Mouse (Mus musculus) cerebellum, postnatal 36 days (tissue): ENCODE data around the gene Ccpg1.

Experiments
- DNase-seq, 2 experiments: peaks; one replicate each; pipeline ENCODE4 v3.0.0; 2021 to 2022; ENCODE audit warnings: mixed read lengths in 2 of 2

Gene Ccpg1

DNA sequence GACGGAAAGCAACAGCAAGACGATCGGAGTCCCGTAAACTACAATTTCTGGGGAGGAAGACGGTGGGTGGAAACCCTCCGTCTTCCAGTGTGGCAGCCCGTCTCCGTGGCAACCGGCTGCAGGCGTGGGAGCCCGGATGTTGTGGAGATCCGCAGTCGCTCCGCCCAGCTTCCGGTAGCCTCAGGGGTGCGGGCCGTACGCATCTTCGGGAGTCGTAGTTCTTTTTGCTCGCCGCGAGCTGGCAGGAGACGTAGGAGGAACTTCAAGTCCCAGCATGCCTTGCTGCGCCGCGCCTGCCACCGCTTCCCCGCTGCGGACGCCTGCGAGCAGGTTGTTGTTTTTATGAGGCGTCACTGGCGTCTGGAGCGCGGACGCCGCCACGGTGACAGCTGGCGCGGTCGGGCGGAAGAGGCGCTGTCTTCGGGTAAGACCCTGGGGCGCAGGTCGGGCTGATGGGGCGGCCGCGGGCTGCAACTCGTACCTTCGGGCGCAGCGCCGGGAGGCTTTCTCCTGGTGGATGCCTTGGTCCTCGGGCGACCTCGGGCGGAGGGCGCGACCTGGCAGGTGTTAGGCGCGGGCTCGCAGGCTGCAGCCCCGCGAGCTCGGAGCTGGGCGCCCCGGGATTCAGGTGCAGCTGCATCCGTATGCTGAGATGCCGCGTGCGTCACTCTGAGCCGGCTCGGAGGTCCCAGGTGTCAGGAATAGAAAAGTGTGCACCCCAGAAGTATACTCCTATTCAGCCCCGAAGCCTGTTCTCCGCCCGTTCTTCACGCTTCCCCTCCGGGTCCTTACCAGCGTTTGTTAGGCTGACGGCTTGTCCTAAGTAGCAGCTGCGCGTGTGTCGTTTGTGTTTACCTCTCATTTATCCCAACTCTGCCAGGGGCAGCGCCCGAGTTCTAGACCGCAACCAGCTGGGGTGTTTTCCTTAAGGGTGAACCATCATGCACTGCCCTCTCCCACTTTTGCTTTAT lies at the start of gene Ccpg1, which contains the start of gene Ccpg1os:
Gene Ccpg1, plus strand, starts transcription at position 180 of the 971 bp plus-strand sequence.
Gene Ccpg1os, minus strand, starts transcription at position 133 of the 971 bp plus-strand sequence.
- DNase-seq, result peak; percentile 96

DNA sequence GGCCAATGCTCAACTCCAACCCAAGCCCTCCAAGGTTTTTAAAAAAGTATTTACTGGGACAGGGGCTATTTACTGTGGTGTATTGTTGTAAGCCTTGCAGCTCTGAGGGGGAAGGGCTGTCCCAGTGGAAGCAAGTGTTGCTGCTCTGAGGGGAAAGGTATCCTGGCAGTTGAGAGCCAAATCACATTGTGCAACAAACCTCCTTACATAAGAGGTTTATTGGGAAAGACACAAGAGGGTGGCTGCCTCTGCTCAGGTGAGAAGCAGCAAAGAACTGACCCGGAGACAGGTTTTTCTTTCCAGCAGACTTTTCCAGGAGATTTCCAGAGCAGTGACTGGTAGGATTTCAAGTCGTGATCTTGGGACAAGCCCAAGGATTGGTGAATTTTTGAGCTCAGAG lies 48.9 kb upstream of the Ccpg1 start:
- DNase-seq, result no peak

DNA sequence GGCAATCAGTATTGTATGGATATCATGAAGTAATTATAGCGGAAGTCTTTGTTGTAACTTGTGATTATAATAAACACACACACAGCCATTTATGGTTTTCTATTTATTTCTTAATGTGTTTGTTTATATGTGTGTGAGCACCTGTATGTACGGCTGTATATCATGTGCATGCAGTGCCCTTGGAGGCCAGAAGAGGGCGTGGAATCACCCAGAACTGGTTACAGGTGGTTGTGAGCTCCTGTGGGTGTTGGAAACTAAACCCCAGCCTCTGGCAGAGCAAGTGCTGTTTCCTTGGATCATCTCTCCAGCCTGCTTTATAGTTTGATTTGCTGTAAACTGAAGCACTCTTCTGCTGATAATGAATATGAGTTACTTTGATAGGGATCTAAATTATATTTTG lies 41.8 kb upstream of the Ccpg1 start:
- DNase-seq, result no peak

DNA sequence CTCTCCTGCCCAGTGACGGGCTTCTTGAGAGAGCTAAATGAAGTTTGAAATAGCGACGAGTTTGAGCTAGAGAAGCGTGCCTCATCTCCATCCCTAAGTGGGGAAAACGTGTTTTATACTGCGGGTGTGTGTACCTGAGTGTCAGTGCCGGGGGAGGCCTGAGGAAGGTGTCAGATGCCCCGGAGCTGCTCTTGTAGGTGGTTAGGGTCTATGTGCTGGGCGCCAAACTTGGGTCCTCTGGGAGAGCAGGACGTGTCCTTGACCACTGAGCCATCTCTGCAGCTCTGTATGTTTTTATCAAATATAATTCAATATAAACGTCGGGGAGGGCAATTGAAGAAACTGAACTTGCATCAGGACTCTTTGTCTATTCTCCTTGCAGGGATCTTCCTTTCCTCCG lies 40.9 kb upstream of the Ccpg1 start:
- no peak for DNase-seq

DNA sequence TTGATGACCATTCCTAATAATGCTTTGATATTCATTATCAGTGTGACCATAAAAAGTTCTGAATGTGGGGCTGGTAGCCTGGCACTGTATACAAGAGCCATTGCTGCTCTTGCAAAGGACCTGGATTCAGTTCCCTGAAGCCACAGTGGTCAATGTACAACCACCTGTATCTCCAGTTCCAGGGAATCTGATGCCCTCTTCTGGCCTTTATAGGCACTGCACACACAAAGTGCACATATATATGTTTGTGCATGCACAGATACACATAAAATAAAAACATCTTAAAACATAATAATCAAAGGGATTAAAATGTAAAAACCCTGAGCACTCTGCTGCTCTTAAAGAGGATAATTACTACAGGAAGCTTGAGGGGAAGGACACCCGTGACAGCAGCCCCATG lies 38.2 kb upstream of the Ccpg1 start:
- DNase-seq, result no peak

DNA sequence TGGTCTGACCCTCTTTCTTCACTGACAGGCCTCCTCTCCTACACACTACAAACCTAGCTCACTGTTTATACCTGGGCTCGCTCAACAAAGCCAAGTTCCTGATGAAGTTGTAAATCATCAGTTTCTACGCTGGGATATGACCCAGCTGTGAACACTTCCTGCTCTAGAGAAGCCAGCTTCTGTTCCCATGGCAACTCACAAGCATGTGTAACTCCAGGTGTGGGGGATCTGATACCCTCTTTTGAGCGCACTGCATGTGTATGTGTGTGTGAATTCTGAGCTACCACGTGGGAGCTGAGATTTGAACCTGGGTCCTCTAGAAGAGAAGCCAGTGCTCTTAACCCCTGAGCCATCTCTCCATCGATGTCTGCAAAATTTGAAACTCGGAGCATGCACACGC lies 35.7 kb upstream of the Ccpg1 start:
- no peak for DNase-seq

DNA sequence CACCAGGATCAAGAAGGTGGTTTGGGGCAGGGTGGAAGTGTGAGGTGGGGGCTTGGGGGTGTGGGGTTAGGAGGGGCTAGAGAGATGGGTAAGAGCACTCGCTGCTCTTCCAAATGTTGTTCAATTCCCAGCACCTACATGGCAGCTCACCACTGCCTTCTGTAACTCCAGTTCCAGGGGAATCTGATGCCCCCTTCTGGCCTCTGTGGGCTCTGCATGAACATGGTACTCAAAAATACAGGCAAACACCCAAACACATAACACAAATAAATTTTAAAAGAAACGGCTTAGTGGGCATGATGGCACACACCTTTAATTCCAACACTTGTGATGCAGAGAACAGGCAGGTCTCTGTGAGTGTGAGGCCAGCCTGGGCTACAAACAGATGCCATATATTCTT lies 30.5 kb upstream of the Ccpg1 start:
- no peak for DNase-seq

DNA sequence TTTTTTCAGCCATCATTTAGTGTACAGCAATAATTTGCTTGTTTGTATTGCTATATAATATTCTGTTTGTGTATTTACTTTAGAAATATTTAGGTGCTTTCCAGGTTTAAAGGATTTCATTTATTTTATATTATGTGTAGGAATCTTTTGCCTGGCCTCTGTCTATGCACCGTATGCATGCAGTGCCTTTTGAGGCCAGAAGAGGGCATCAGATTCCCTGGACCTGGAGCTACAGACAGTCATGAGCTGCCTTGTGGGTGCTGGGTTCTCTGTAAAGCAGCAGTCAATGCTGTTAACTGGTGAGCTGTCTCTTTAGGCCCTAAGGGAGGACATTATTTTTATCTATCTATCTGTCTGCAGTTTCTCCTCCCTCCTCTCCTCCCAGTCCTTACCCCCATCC lies 29.7 kb upstream of the Ccpg1 start:
- peak; percentile 40 to 45 for DNase-seq

DNA sequence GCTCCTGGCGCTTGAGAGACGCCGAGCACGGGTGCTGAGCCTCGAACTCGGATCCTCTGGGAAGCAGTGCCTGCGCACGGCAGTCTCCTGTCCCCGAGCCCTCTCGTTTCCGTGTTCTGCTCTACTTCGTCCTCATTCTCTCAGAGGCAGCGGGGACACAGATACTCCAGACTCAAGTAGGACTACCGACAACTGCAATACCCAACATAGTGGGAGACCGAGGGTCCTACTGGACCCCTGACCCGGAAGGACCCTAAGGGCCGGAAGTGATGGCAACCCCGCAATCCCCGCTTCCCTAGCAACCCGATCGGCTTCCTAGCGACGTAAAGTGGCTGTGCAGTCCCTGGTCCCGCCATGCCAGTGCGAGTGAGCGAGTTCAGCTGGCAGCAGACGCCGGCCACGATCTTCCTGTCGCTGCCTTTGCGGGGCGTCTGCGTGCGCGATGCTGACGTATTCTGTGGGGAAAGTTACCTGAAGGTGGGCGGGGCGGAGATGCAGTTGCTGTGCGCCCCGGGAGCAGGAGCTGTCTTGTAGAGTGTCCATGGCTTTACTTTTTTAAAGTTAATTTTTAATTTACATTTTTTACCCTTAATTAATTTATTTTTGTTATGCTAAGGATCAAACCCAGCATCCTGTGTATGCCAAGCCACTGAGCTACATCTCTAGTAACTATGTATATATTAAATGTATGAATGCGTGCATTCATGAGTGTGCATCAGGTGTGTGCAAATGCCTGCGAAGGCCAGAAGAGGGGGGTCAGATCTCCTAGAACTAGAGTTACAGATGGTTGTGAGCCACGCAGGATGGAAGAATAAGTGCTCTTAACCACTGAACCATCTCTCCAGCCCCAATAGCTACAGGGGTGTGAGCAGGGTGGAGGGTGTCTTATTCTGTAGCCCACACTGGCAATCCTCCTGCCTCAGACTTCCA lies 26.4 kb upstream of the Ccpg1 start, which contains the start of the genes Dyx1c1 and Gm44503:
Gene Dyx1c1, plus strand, starts transcription at position 265 of the 930 bp plus-strand sequence.
Gene Gm44503, plus strand, starts transcription at position 332 of the 930 bp plus-strand sequence.
- DNase-seq, result peak; percentile 59 to 68

DNA sequence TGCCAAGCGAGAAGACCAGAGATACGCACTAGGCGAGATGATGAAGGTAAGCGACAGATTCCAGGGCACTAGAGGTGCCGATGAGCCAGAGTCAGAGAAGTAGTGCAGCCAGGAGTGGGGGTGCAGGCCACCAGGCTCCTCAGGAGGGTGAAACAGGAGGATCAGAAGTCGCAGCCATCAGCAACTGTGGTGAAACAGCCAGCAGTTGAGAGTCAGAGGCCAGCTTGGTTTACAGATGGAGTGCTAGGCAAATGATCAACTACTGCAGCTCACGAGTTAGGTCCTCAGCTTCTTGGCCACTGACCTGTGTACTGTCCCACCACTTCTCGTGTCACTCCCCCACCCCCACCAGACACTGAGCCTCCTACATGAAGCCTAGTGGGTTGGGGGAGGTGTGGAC lies 23.9 kb upstream of the Ccpg1 start:
- DNase-seq, result no peak

DNA sequence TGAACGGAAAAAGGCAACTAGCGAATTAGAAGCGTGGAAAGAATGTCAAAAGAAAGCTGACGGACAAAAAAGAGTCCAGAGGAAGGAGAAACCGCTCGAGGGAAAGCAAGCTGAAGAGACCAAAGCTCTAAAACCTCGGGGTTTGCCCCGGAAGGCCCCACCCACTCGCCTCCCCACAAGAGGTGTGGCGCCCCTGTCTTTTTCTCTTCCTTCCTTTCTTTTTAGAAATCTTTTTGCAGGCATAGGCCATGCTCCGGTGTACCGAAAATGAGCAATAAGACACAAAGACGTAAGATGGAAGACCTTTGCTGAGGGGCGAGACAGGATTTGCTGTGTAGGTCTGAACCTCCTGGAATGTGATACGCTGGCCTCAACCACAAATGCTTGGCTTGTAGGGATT lies 23.3 kb upstream of the Ccpg1 start:
- no peak for DNase-seq

DNA sequence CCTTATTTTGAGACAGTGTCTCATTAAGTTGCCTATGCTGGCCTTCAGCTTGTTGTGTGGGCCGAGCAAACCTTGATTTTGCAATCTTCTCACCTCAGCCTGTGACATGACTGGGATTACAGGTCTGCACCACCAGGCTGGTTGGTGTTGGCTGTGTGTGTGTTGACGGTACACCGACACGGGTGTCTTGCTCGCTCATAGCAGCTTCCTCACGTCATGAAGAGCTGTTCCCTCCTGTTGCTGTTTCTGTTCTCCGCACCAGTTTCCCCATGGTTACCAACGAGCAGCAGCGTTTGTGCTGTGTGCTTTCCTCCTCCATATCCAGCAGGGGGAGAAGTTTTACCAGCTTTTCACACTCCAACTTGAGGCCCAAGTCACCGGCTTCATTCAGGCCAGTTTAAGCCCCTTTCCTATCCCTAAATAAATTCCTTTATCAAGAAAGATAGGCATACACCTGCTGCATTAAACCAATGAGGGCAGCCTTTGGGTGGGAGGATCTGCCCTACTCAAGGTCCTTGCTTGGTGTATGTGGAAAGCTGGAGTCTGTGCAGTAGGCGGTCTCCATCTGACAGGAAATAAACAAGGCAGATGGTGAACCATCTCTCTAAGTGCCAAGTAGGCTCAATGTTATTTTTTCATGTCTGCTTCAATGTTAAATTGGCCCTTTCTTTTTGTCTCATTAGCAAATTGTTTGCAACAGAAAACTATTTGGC lies 16.7 kb upstream of the Ccpg1 start:
- DNase-seq, result peak; percentile 31 to 46

DNA sequence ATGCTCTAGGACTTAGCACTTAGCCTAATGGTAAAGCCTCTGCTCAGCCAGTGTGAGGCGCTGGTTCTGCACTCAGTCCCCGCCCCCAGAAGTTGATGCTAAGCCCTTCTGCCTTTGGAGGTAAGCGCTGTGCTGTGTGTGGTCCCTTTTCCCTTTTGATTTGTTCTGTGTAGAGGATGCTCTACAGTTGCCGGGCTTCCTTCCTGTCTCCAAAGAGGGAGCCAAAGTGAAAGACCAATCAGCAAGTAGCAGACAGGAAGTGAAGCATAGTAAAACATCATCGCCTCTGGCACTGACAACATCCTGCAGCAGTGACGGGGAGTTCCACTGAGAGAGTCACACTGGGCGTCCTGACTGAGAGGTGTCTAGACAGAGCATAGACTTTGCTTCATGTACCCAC lies 15.4 kb upstream of the Ccpg1 start:
- no peak for DNase-seq

DNA sequence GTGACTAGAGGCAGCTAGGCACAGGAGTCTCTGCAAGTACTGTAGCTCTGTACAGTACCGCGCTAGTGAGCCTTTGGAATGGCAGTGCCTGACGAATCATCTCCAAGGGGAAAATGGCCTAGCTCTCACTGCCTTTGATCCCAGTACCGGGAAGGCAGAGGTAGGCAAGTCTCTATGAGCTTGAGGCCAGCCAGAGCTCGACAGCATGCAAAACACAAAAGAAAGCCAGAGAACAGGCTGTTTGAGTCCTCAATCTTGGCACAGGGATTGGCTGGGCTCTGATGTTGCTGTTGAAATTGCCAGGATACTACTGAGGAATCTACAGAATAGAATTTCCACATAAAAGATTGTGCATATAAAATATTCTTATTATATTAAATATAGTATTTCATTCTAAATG lies 12.8 kb upstream of the Ccpg1 start:
- DNase-seq, result no peak

DNA sequence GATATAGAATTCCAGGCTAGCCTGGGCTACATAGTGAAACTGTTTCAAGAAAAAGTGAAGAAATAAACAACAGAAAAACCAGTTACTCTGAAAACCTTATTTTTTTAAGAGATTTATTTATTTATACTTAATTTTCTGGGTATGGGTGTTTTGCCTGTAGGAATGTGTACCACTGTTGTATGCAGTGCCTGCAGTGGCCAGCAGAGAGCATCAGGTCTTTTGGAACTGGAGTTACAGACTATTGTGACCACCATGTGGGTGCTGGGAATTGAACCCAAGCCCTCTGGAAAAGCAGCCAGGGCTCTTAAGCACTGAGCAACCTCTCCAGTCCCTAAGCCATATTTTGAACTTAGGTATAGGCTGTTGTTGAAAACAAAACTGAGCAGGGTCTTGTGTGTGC lies 12.2 kb upstream of the Ccpg1 start:
- no peak for DNase-seq

DNA sequence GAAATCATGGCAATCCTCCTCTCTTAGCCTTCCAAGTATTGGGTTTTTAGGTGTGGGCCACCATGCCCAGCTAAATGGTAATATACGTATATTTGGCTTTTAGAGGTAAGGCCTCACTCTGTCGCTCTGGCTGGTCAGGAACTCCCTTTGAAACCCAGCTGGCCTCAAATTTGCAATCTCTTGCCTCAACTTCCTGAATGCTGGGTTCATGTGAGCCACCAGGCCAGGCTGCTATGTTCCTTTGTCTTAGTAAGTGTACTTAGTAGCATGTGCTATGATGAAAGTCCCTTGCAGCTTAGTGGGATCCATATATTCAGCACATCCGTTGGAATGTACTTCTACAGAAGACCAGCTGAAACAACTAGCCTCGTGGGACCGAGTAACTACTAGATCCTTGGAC lies 10.5 kb upstream of the Ccpg1 start:
- DNase-seq, result no peak

DNA sequence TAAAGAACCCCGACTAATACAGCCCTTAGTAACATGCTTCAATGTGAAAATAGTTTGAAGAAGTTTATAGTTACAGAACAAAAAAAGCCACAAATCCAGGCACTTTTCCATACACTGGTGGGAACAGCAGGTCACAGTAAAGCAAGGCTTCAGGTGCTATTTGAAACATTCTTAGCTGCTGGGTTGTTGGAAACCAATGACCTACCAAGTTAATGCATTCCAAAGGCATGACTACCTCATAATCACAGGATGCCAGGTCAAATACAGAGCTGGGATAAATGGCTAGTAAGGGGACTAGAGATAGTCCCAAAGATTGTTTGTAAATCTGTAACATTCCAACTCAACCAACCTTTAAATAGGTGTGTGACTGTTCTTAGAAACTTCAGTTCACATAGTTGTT lies 10.0 kb upstream of the Ccpg1 start:
- DNase-seq, result no peak

DNA sequence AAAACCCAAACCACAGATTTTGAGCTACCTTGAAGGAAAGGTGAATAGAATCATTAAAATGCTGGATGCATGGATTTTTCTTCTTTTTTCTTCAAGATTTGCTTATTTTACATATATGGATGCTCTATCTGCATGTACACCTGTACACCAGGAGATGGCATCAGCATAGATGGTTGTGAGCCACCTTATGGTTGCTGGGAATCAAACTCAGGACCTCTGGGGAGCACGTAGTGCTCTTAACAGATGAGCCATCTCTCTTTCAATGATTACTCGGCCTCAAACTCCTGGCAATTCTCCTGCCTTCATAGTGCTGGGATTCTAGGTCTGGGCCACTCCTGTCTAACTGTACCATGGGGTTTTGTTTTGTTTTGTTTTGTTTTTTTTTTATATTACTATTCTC lies 2.2 kb upstream of the Ccpg1 start:
- DNase-seq, result no peak

DNA sequence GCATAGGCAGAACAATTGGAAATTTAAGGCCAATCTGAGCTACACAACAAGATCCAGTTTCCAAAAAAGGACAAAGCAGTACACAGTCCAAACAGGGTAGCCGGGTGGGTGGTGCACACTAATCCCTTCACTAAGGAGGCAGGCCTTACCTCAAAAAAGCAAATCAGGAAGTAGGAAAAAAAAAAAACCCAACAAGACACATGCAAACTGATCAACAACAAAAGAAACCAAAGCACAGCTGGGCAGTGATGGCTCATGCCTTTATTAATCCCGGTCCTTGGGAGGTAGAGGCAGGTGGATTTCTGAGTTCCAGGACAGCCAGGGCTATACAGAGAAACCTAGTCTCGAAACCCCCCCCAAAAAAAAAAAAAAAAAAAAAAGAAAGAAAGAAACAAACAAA lies 2.5 kb downstream of the Ccpg1 start:
- no peak for DNase-seq

DNA sequence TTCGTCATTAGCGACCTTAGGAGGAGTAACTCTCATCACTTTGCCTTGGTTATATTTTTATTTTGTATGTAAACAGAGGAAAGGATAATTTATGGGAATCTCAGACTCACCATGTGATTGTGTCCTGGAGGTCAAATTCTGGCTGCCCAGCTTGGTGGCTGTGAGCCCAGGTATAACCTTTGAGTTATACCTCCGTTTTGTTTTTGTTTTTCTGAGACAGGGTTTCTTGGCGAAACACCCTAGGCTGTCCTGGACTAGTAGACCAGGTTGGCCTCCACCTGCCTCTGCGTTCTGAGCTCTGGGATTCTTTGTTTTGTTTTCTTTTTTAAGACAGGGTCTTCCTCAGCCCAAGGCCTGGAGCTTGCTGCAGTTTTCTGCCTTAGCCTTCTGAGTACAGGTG lies 3.5 kb downstream of the Ccpg1 start:
- no peak for DNase-seq

DNA sequence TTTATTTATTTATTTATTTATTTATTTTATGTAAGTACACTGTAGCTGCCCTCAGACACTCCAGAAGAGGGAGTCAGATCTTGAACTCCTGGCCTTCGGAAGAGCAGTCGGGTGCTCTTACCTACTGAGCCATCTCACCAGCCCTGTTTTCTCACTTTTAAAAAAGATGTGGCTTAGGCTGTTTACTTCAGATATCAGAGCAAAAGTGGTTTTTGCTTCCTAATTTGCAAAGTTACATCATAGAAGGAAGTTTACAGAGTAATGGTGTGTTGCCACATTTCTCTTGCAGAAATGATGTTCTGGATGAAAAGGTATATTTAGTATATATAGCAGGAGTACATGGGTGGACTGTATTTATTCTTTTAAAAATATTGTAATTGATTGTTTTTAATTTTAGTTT lies 6.2 kb downstream of the Ccpg1 start:
- DNase-seq, result no peak

DNA sequence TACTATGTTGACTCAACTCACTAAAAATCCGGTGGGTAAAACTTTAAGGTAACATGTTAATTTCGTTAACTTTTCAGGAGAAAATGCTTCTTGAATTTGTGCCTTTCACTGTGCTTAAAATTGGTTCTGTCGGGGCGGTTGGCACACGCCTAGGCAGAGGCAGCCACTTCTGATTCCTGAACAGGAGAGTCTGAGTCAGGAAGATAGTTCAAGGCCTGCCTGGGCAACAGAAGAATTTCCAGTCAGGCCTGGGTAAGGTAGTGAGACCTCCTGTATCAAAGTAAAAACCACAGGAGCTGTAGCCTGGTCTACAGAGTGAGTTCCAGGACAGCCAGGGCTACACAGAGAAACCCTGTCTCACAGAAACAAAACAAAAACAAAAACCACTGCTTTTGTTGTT lies 7.3 kb downstream of the Ccpg1 start:
- DNase-seq, result no peak

DNA sequence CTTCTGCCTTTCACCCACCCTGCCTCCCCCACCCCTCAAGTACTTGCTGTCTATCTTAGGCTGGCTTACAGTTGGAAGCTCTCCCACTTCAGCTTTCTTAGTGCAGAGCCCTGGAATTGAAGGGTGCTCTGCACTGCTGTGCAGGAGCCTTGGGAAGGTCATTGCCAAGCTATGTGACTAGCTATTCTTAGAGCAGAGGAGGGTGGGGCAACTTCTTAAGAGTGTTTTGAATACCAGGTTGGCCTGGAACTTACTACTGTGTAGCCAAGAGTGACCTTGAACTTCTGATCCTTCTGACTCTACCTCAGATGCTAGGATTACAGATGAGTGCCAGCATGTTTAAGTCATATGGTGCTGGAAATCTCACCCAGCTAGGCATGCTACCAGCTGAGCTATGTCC lies 10.9 kb downstream of the Ccpg1 start:
- no peak for DNase-seq
